Mouse (Mus musculus) monocyte, adult 59 days (primary cell): ENCODE results near the gene 2810006K23Rik. TPM values are rescaled to one million over a fixed set of nuclear protein-coding genes. Genes with fewer than 3 reads are reported as not detected.

Experiments
- total RNA-seq, 2 experiments: library from RNA; stranded (reverse); gene quantifications; one replicate each; pipeline ENCODE4 v1.2.4; 2023

The 2810006K23Rik gene
- total RNA-seq = 1 to 10 TPM; 5.6 to 6.1 TPM

GRCm38 (mm10) chr5:124327510-124328364 is at the start of gene 2810006K23Rik, which contains the start of gene Mphosph9:
Gene 2810006K23Rik (plus strand): TSS chr5:124328089.
Gene Mphosph9 (minus strand): TSS chr5:124327972.

GRCm38 (mm10) chr5:124362982-124363381 is 35.1 kb downstream of the 2810006K23Rik start, which contains the start of gene Cdk2ap1:
Gene Cdk2ap1 (minus strand): TSS chr5:124363082.

Other genes with a start within 250 kb of the 2810006K23Rik start
- 1 to 10 TPM; 1.8 to 2.8 TPM for gene Abcb9, start 232.3 kb upstream of the 2810006K23Rik start, total RNA-seq
- 10 to 100 TPM; 14.3 to 16.3 TPM for gene Ogfod2, start 215.8 kb upstream of the 2810006K23Rik start, total RNA-seq
- gene Arl6ip4, start 212.0 kb upstream of the 2810006K23Rik start, total RNA-seq = 10 to 100 TPM; 28.9 to 35.9 TPM
- gene Pitpnm2, start 78.3 kb upstream of the 2810006K23Rik start, total RNA-seq = 1 to 10 TPM; 6.4 to 8.0 TPM
- 1 to 10 TPM; 4.8 to 7.3 TPM for gene Mphosph9, start 117 bp upstream of the 2810006K23Rik start, total RNA-seq
- 100 to 1,000 TPM in 1 of 2 experiments, 10 to 100 TPM in 1; 95.8 to 112 TPM for gene Cdk2ap1, start 35.0 kb downstream of the 2810006K23Rik start, total RNA-seq
- 100 to 1,000 TPM; 124 to 127 TPM for gene Sbno1, start 97.9 kb downstream of the 2810006K23Rik start, total RNA-seq
- gene Kmt5a, start 111.8 kb downstream of the 2810006K23Rik start, total RNA-seq = 100 to 1,000 TPM; 105 to 109 TPM
- gene Rilpl2, start 150.3 kb downstream of the 2810006K23Rik start, total RNA-seq = 100 to 1,000 TPM; 205 to 235 TPM
- gene Snrnp35, start 155.0 kb downstream of the 2810006K23Rik start, total RNA-seq = 10 to 100 TPM; 14.8 to 16.8 TPM
- gene Rilpl1, start 203.3 kb downstream of the 2810006K23Rik start, total RNA-seq = 1 to 10 TPM; 2.9 to 5.8 TPM
- gene Tmed2, start 212.6 kb downstream of the 2810006K23Rik start, total RNA-seq = 100 to 1,000 TPM; 175 to 201 TPM
- gene Ddx55, start 224.8 kb downstream of the 2810006K23Rik start, total RNA-seq = 10 to 100 TPM; 22.0 to 23.7 TPM